Mouse (Mus musculus): ENCODE measurements around the gene Copa. TPM values are rescaled to one million over a fixed set of nuclear protein-coding genes. Genes with fewer than 3 reads are reported as not detected.

Gene Copa
- polyA plus RNA-seq, 1 experiment from 2014 or later: 64.4 TPM

DNA sequence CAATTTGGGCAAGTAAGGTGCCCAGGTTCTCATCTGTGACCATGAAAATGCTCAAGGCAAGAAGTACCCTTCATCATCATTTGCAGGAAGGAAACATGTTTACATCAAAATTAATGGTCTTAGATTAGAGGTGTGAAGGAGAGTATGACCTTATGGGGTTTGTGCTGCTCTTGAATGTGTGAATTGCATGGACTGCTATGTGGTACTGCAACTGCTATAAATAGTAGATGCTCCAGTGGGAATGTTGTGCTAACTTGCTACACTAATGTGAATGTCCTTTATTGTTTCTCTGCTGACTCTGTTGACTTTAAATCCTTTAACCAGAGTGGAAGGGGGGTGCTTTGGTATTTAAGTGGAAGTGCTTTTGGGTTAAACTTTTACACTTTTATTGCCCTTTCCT, 12.0 kb downstream of the Copa start:
- Histone ChIP-seq H3K36me3 (peaks cover 79% of the 10 kb centered on the region), H3K27me3 (no peaks in the 10 kb centered on the region), H3K4me1 (replicated peaks) (no peaks in the 10 kb centered on the region), H3K4me2 (no peak overlapping the region), H3K27ac (no peak overlapping the region), H3K4me3 (replicated peaks) (no peak overlapping the region), H3K9me3 (replicated peaks) (no peaks in the 10 kb centered on the region), H3K9ac (no peak overlapping the region)
- DNase-seq: no peak
- ATAC-seq (ENCODE audit: low read depth): no peak

DNA sequence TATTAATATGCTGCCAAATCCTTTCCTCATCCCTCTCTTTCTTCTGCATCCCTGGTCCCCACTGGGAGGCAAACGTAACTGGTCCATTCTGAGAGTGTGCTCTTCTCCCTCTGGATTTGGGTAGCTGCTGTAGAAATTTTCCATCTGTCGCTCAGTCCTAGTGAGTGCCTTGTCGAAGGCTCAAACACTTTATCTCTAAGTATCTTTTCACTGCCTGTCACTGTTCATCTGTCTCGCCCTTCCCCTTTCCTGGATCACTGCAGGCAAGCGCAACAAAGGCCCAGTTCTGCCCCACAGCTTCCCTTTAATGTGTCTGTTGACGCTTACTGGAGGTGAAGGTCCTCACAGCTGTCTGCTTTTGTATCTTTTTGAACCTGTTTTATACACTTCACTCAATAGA, 12.9 kb downstream of the Copa start:
- H3K27me3 ChIP-seq: no peaks in the 10 kb centered on the region
- no peaks in the 10 kb centered on the region for H3K4me1 ChIP-seq (replicated peaks)
- 33% methylated on average over 6 of the region's 6 CpGs for WGBS (ENCODE audit: insufficient replicate concordance)
- no peaks in the 10 kb centered on the region for H3K9me3 ChIP-seq (replicated peaks)
- DNase-seq: no peak
- no peak overlapping the region for H3K9ac ChIP-seq
- no peak overlapping the region for H3K4me2 ChIP-seq
- no peak for ATAC-seq (ENCODE audit: low read depth)
- H3K27ac ChIP-seq: no peak overlapping the region
- H3K36me3 ChIP-seq: peaks cover 75% of the 10 kb centered on the region
- H3K4me3 ChIP-seq (replicated peaks): no peak overlapping the region

- Histone ChIP-seq H3K4me2 (no peak overlapping the region), H3K27me3 (no peaks in the 10 kb centered on the region), H3K27ac (no peak overlapping the region), H3K9ac (no peak overlapping the region), H3K4me3 (replicated peaks) (no peak overlapping the region), H3K36me3 (peaks cover 76% of the 10 kb centered on the region), H3K4me1 (replicated peaks) (no peaks in the 10 kb centered on the region), H3K9me3 (replicated peaks) (no peaks in the 10 kb centered on the region)
- WGBS (ENCODE audit: insufficient replicate concordance): 82% methylated on average over 6 of the region's 6 CpGs
- ATAC-seq (ENCODE audit: low read depth) (no peak), DNase-seq (no peak)
Measured at GRCm38 (mm10) chr1:172099325-172100033, 17.1 kb downstream of the Copa start.

- DNase-seq (no peak), ATAC-seq (ENCODE audit: low read depth) (no peak)
- WGBS (ENCODE audit: insufficient replicate concordance): 84% methylated on average over 4 of the region's 4 CpGs
- Histone ChIP-seq H3K27ac (no peak overlapping the region), H3K27me3 (no peaks in the 10 kb centered on the region), H3K4me1 (replicated peaks) (no peaks in the 10 kb centered on the region), H3K4me3 (replicated peaks) (no peak overlapping the region), H3K4me2 (no peak overlapping the region), H3K9me3 (replicated peaks) (no peaks in the 10 kb centered on the region), H3K9ac (no peak overlapping the region), H3K36me3 (peaks cover 87% of the 10 kb centered on the region)
Measured at GRCm38 (mm10) chr1:172103619-172104018, 21.3 kb downstream of the Copa start.

DNA sequence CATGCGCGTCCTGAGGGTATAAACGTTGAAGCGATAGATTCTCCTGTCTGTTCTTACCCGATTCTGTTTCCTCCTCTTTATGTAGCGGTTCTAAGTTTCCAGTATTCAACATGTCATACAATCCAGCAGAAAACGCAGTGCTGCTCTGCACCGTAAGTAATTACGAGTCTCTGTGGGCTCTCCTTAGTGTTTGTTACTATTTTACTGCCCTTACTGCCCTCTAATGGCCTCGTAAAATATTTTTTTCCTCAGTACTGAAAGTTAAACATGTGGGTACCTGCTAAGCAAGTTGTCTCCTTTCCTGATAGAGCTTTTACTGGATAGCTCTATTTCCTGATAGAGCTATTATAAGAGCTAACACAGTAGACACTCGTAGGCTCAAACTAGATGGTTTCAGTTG, 22.8 kb downstream of the Copa start:
- no peak overlapping the region for H3K9ac ChIP-seq
- no peaks in the 10 kb centered on the region for H3K9me3 ChIP-seq (replicated peaks)
- 83% methylated on average over 11 of the region's 11 CpGs for WGBS (ENCODE audit: insufficient replicate concordance)
- H3K27me3 ChIP-seq: no peaks in the 10 kb centered on the region
- no peak overlapping the region for H3K4me2 ChIP-seq
- H3K36me3 ChIP-seq: peaks cover 92% of the 10 kb centered on the region
- H3K4me1 ChIP-seq (replicated peaks): no peaks in the 10 kb centered on the region
- H3K4me3 ChIP-seq (replicated peaks): no peak overlapping the region
- H3K27ac ChIP-seq: no peak overlapping the region
- no peak for ATAC-seq (ENCODE audit: low read depth)
- no peak for DNase-seq

GRCm38 (mm10) chr1:172107777-172108477, 25.6 kb downstream of the Copa start:
- H3K9me3 ChIP-seq (replicated peaks): no peaks in the 10 kb centered on the region
- no peaks in the 10 kb centered on the region for H3K4me1 ChIP-seq (replicated peaks)
- H3K27ac ChIP-seq: no peak overlapping the region
- 82% methylated on average over 10 of the region's 10 CpGs for WGBS (ENCODE audit: insufficient replicate concordance)
- peaks cover 96% of the 10 kb centered on the region for H3K36me3 ChIP-seq
- DNase-seq: no peak
- no peaks in the 10 kb centered on the region for H3K27me3 ChIP-seq
- no peak overlapping the region for H3K4me2 ChIP-seq
- H3K9ac ChIP-seq: no peak overlapping the region
- H3K4me3 ChIP-seq (replicated peaks): no peak overlapping the region
- ATAC-seq (ENCODE audit: low read depth): no peak

DNA sequence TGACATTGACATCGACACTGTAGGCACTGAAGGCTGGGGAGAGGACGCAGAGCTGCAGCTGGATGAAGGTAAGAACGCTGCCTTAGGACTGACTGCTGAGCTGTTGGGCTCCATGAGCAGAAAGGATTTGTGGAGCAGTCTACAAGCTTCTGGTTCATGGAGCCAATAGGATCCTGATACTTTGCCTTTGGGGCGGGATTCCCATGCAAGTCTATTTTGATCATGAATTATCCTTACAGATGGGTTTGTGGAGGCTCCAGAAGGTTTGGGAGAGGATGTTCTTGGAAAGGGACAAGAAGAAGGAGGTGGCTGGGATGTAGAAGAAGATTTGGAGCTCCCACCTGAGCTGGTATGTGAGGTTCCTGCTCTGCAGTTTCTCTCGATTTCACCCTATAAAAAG, 34.6 kb downstream of the Copa start:
- Histone ChIP-seq H3K4me2 (no peak overlapping the region), H3K4me1 (replicated peaks) (no peaks in the 10 kb centered on the region), H3K9me3 (replicated peaks) (no peaks in the 10 kb centered on the region), H3K9ac (no peak overlapping the region), H3K27ac (no peak overlapping the region), H3K27me3 (no peaks in the 10 kb centered on the region), H3K4me3 (replicated peaks) (no peak overlapping the region), H3K36me3 (peaks cover 98% of the 10 kb centered on the region)
- DNase-seq (no peak), ATAC-seq (ENCODE audit: low read depth) (no peak)
- 85% methylated on average over 5 of the region's 5 CpGs for WGBS (ENCODE audit: insufficient replicate concordance)

DNA sequence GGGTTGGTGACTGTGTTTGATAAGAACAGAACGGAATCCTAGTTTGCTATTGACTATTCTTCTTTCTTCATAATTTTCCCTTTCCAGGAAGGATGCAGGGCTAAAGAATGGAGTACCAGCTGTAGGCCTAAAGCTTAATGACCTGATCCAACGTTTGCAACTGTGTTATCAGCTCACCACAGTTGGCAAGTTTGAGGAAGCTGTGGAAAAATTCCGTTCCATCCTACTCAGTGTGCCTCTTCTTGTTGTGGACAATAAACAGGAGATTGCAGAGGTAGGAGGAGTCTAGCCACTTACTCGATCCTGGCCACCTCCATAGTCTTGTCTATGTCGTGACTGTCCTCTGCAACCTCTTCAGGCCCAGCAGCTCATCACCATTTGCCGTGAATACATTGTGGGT, 36.8 kb downstream of the Copa start:
- Histone ChIP-seq H3K9ac (no peak overlapping the region), H3K27me3 (no peaks in the 10 kb centered on the region), H3K36me3 (peaks cover 93% of the 10 kb centered on the region), H3K27ac (no peak overlapping the region), H3K4me3 (replicated peaks) (no peak overlapping the region), H3K4me2 (no peak overlapping the region), H3K9me3 (replicated peaks) (no peaks in the 10 kb centered on the region), H3K4me1 (replicated peaks) (no peaks in the 10 kb centered on the region)
- ATAC-seq (ENCODE audit: low read depth) (no peak), DNase-seq (no peak)
- 63% methylated on average over 6 of the region's 6 CpGs for WGBS (ENCODE audit: insufficient replicate concordance)

GRCm38 (mm10) chr1:172119720-172120119, 37.4 kb downstream of the Copa start:
- Histone ChIP-seq H3K4me1 (replicated peaks) (no peaks in the 10 kb centered on the region), H3K9me3 (replicated peaks) (no peaks in the 10 kb centered on the region), H3K27me3 (no peaks in the 10 kb centered on the region), H3K36me3 (peaks cover 86% of the 10 kb centered on the region), H3K4me3 (replicated peaks) (no peak overlapping the region), H3K4me2 (no peak overlapping the region), H3K27ac (no peak overlapping the region), H3K9ac (no peak overlapping the region)
- ATAC-seq (ENCODE audit: low read depth) (no peak), DNase-seq (peak; percentile 9)
- 54% methylated on average over 3 of the region's 3 CpGs for WGBS (ENCODE audit: insufficient replicate concordance)

DNA sequence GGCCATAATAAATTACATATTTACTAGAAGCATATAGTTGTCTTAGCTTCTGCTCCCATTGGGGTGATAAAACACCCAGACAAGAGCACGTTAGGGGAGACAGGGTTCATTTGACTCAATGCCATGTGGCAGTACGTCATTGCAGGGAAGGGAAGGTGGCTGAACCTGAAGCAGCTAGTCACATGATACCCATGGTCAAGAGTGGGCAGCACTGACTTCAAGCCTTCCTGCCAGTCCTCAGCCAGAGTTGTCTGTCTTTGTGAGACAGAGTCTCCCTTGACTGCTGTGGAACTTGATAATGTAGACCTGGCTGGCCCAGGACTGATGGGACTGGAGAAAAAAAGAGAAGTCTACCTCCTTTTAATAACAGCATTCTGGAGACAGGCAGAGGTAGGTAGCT, 40.3 kb downstream of the Copa start:
- H3K9me3 ChIP-seq (replicated peaks): no peaks in the 10 kb centered on the region
- 74% methylated on average over 2 of the region's 2 CpGs for WGBS (ENCODE audit: insufficient replicate concordance)
- ATAC-seq (ENCODE audit: low read depth) (no peak), DNase-seq (no peak)
- peaks cover 57% of the 10 kb centered on the region for H3K36me3 ChIP-seq
- H3K27me3 ChIP-seq: no peaks in the 10 kb centered on the region
- no peak overlapping the region for H3K9ac ChIP-seq
- H3K4me3 ChIP-seq (replicated peaks): no peak overlapping the region
- no peak overlapping the region for H3K27ac ChIP-seq
- no peak overlapping the region for H3K4me2 ChIP-seq
- peaks cover 11% of the 10 kb centered on the region for H3K4me1 ChIP-seq (replicated peaks)

GRCm38 (mm10) chr1:172124572-172124971, 42.2 kb downstream of the Copa start:
- no peak overlapping the region for H3K4me3 ChIP-seq (replicated peaks)
- H3K9ac ChIP-seq: no peak overlapping the region
- WGBS (ENCODE audit: insufficient replicate concordance): 62% methylated on average over 6 of the region's 6 CpGs
- peaks cover 52% of the 10 kb centered on the region for H3K36me3 ChIP-seq
- DNase-seq: no peak
- H3K27me3 ChIP-seq: no peaks in the 10 kb centered on the region
- H3K9me3 ChIP-seq (replicated peaks): no peaks in the 10 kb centered on the region
- no peak for ATAC-seq (ENCODE audit: low read depth)
- no peak overlapping the region for H3K4me2 ChIP-seq
- no peak overlapping the region for H3K27ac ChIP-seq
- peaks cover 21% of the 10 kb centered on the region for H3K4me1 ChIP-seq (replicated peaks)

Data from liver, embryonic 13.5 days (tissue).